Mouse (Mus musculus) liver, adult 2 months (tissue): Measurements from ENCODE around the gene Ripor3.

Experiments used
- CTCF ChIP-seq: fragments of 200-500 bp; IDR thresholded peaks from 2 replicates; pipeline ENCODE4 v1.5.1; 2011; ENCODE audit warnings: low read depth, low read length, control low read depth
- POLR2A ChIP-seq: fragments of 200-500 bp; IDR thresholded peaks from 2 replicates; pipeline ENCODE4 v1.6.1; 2011; ENCODE audit warnings: low read length, control low read depth; ENCODE audit not compliant: insufficient read depth; ENCODE audit errors: extremely low read depth

GRCm38 (mm10) chr2:168026467-168026866 lies 16.0 kb upstream of the Ripor3 start:
- TF ChIP-seq CTCF (no peak), POLR2A (no peak)
